Mouse (Mus musculus): Measurements from ENCODE around the gene Atp6v1a. TPM values are rescaled to one million over a fixed set of nuclear protein-coding genes. Genes with fewer than 3 reads are reported as not detected.

The Atp6v1a gene
- polyA plus RNA-seq, 1 experiment, result 87.7 TPM

DNA sequence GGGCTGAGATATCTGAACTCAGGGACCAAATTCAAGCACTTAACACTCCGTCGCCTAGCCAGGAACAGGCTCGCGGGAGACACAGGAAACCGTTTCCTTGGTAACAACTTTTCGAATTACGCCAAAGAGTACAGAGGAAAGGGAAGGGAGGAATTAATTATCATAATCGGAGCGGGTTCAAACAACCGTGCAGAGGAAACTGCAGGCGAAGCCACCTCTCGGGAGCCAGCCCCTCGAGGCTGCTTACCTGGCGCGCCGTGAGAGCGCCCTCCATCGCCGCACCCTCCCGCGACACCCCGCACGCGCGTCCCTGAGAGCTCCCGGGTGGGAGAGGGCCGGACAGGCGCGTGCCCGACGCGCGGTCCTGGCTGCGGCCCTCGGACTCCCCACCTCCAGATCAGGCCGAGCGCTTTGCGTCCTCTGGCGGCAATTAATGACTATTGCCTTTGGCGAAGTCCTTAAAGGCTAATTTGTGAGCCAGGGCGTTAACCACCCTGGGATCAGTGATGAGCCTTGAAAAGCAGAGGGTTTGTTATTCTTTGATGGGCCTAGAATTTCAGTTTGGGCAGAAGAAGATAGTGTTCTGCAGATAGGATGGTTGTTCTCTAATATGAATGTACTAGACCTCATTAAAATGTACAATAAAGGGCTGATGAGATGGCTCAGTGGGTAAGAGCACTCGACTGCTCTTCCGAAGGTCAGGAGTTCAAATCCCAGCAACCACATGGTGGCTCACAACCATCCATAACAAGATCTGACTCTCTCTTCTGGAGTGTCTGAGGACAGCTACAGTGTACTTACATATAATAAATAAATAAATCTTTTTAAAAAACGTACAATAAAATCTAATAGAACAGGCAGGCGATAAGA, 76.2 kb downstream of the Atp6v1a start, which contains the start of gene Gramd1c:
Gramd1c (minus strand) TSS at position 321 of the 870 bp plus-strand sequence.
- Histone ChIP-seq H3K4me3 (ENCODE audit: low read depth, low read length) (peak within 1 kb of the TSS; percentile 35), H3K9ac (ENCODE audit: low read depth, poor library complexity, severe bottlenecking) (peak within 1 kb of the TSS; percentile 41), H3K36me3 (ENCODE audit: control insufficient read depth, insufficient read depth, low read length, poor library complexity, severe bottlenecking) (no peaks in the 10 kb centered on the region), H3K9me3 (replicated peaks; ENCODE audit: control insufficient read depth, insufficient read depth, low read length, poor library complexity, severe bottlenecking) (no peaks in the 10 kb centered on the region), H3K27ac (ENCODE audit: insufficient read depth, low read length) (no peak within 1 kb of the TSS), H3K4me1 (ENCODE audit: control insufficient read depth, insufficient read depth, low read length) (no peaks in the 10 kb centered on the region), H3K27me3 (ENCODE audit: control insufficient read depth, insufficient read depth, low read length, poor library complexity, severe bottlenecking) (0 out of 2 replicates have a peak, but pooled peaks cover 2% of the 10 kb centered on the region)
- TF ChIP-seq CTCF (IDR thresholded peaks at IDR 0.05; ENCODE audit: low read depth, low read length) (peak; percentile 59), POLR2A (IDR thresholded peaks at IDR 0.05; ENCODE audit: insufficient read depth, low read length) (no peak), EP300 (IDR thresholded peaks at IDR 0.05; ENCODE audit: insufficient read depth, low read depth, low read length) (no peak)

DNA sequence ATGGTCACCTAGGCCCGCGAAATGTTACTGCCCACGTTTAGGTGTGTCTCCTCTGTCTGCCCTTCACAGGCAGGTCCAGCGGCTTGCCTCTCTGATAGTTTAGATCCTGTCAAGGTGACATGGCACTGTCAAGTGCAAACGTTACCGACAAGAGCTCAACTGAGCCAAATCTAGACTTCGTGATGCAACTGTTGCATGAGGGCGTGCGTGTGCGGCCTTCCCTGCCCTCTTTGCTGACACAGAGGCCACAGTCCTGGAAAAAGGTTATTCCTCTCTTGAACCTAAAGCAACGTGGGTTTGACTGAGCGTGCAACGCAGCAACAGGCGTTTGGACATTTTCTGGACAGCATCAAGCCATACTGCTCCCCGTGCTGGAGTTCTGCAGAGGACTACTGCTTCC, 78.2 kb downstream of the Atp6v1a start:
- no peak overlapping the region for H3K27ac ChIP-seq (ENCODE audit: insufficient read depth, low read length)
- H3K4me1 ChIP-seq (ENCODE audit: control insufficient read depth, insufficient read depth, low read length), result no peaks in the 10 kb centered on the region
- H3K27me3 ChIP-seq (ENCODE audit: control insufficient read depth, insufficient read depth, low read length, poor library complexity, severe bottlenecking), result no peaks in the 10 kb centered on the region
- no peak for TF ChIP-seq CTCF (IDR thresholded peaks at IDR 0.05; ENCODE audit: low read depth, low read length)
- no peak for TF ChIP-seq EP300 (IDR thresholded peaks at IDR 0.05; ENCODE audit: insufficient read depth, low read depth, low read length)
- TF ChIP-seq POLR2A (IDR thresholded peaks at IDR 0.05; ENCODE audit: insufficient read depth, low read length), result no peak
- H3K9ac ChIP-seq (ENCODE audit: low read depth, poor library complexity, severe bottlenecking), result no peak overlapping the region
- H3K36me3 ChIP-seq (ENCODE audit: control insufficient read depth, insufficient read depth, low read length, poor library complexity, severe bottlenecking), result no peaks in the 10 kb centered on the region
- no peaks in the 10 kb centered on the region for H3K9me3 ChIP-seq (replicated peaks; ENCODE audit: control insufficient read depth, insufficient read depth, low read length, poor library complexity, severe bottlenecking)
- no peak overlapping the region for H3K4me3 ChIP-seq (ENCODE audit: low read depth, low read length)

DNA sequence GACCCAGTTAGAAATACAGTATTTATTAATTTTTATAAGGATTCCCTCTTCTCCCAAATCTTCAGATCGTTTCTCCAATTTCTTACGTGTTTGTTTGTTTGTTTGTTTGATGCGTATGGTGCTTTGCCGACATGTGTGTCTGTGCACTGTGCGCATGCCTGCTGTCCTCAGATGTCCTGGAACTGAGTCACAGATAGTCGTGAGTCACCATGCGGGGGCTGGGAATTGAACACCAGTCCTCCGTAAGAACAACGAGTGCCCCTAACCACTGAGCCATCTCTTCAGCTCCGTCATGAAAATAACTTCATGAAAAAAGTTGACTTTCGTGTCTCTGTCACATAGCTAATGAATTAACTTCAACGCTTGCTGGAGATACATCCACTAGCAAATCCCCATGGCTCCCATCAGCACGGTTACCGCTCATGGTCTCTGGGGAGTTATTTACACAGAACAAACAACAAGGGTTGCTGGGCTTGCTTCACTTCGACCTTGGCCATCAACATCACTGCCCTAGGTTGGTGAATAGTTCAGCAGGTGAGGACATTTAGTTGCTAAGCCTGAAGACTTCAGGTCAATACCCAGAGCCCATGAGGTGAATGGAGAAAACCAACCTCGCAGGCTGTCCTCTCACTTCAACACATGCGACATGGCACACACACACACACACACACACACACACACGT, 78.8 kb downstream of the Atp6v1a start:
- Histone ChIP-seq H3K36me3 (ENCODE audit: control insufficient read depth, insufficient read depth, low read length, poor library complexity, severe bottlenecking) (no peaks in the 10 kb centered on the region), H3K4me1 (ENCODE audit: control insufficient read depth, insufficient read depth, low read length) (no peaks in the 10 kb centered on the region), H3K27ac (ENCODE audit: insufficient read depth, low read length) (no peak overlapping the region), H3K9ac (ENCODE audit: low read depth, poor library complexity, severe bottlenecking) (no peak overlapping the region), H3K27me3 (ENCODE audit: control insufficient read depth, insufficient read depth, low read length, poor library complexity, severe bottlenecking) (no peaks in the 10 kb centered on the region), H3K9me3 (replicated peaks; ENCODE audit: control insufficient read depth, insufficient read depth, low read length, poor library complexity, severe bottlenecking) (no peaks in the 10 kb centered on the region), H3K4me3 (ENCODE audit: low read depth, low read length) (no peak overlapping the region)
- no peak for TF ChIP-seq POLR2A (IDR thresholded peaks at IDR 0.05; ENCODE audit: insufficient read depth, low read length)
- no peak for TF ChIP-seq EP300 (IDR thresholded peaks at IDR 0.05; ENCODE audit: insufficient read depth, low read depth, low read length)
- TF ChIP-seq CTCF (IDR thresholded peaks at IDR 0.05; ENCODE audit: low read depth, low read length), result no peak

DNA sequence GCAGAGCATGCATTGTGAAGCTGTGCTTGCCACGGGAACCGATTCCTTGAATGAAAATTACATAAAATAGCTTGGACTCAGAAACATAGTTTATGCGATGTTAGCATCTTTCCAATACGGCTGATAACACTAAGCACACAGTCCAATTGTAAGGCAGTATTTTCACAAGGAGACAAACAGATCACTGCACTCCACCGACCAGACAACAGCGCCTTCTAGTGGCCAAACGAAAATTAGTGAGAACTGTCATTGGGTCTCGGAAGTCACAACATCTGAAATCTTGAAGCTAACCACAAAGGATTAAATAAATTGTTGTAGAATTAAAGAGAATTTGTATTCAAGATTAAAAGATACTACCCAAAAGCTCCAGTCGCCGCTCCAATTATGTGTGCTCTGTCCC, 80.8 kb downstream of the Atp6v1a start:
- no peaks in the 10 kb centered on the region for H3K9me3 ChIP-seq (replicated peaks; ENCODE audit: control insufficient read depth, insufficient read depth, low read length, poor library complexity, severe bottlenecking)
- H3K27ac ChIP-seq (ENCODE audit: insufficient read depth, low read length), result no peak overlapping the region
- no peak overlapping the region for H3K9ac ChIP-seq (ENCODE audit: low read depth, poor library complexity, severe bottlenecking)
- TF ChIP-seq EP300 (IDR thresholded peaks at IDR 0.05; ENCODE audit: insufficient read depth, low read depth, low read length) (no peak), POLR2A (IDR thresholded peaks at IDR 0.05; ENCODE audit: insufficient read depth, low read length) (no peak), CTCF (IDR thresholded peaks at IDR 0.05; ENCODE audit: low read depth, low read length) (peak; percentile 51)
- H3K36me3 ChIP-seq (ENCODE audit: control insufficient read depth, insufficient read depth, low read length, poor library complexity, severe bottlenecking), result no peaks in the 10 kb centered on the region
- no peaks in the 10 kb centered on the region for H3K27me3 ChIP-seq (ENCODE audit: control insufficient read depth, insufficient read depth, low read length, poor library complexity, severe bottlenecking)
- no peak overlapping the region for H3K4me3 ChIP-seq (ENCODE audit: low read depth, low read length)
- H3K4me1 ChIP-seq (ENCODE audit: control insufficient read depth, insufficient read depth, low read length), result no peaks in the 10 kb centered on the region

DNA sequence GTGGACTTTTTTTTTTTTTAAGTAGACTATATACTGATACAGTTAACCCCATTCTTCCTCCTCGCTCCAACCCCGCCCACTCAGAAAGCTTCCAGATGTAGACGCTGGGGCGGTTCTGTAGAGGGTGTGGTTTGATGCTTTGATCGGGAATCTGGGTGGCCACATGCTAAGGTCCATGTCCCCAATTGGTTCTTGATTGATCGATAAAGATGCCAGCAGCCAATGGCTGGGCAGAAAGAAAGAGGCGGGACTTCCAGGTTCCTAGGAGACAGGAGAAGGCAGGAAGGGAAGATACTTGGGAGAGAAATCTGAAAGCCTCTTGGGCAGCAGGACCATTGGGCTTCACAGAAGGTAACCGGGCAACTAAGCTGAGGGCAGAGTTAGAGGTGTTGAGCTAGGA, 83.7 kb downstream of the Atp6v1a start:
- no peak overlapping the region for H3K9ac ChIP-seq (ENCODE audit: low read depth, poor library complexity, severe bottlenecking)

More for the DNA sequence above, 83.7 kb downstream of the Atp6v1a start:
- H3K27me3 ChIP-seq (ENCODE audit: control insufficient read depth, insufficient read depth, low read length, poor library complexity, severe bottlenecking), result no peaks in the 10 kb centered on the region
- H3K27ac ChIP-seq (ENCODE audit: insufficient read depth, low read length), result no peak overlapping the region
- no peaks in the 10 kb centered on the region for H3K36me3 ChIP-seq (ENCODE audit: control insufficient read depth, insufficient read depth, low read length, poor library complexity, severe bottlenecking)
- H3K9me3 ChIP-seq (replicated peaks; ENCODE audit: control insufficient read depth, insufficient read depth, low read length, poor library complexity, severe bottlenecking), result no peaks in the 10 kb centered on the region
- H3K4me3 ChIP-seq (ENCODE audit: low read depth, low read length), result peak overlapping the region; percentile 53
- TF ChIP-seq POLR2A (IDR thresholded peaks at IDR 0.05; ENCODE audit: insufficient read depth, low read length) (no peak), EP300 (IDR thresholded peaks at IDR 0.05; ENCODE audit: insufficient read depth, low read depth, low read length) (no peak), CTCF (IDR thresholded peaks at IDR 0.05; ENCODE audit: low read depth, low read length) (no peak)
- H3K4me1 ChIP-seq (ENCODE audit: control insufficient read depth, insufficient read depth, low read length), result no peaks in the 10 kb centered on the region

Measured in ES-Bruce4 (cell line).